Mouse (Mus musculus) stomach, embryonic 16.5 days (tissue): ENCODE measurements at regions not wholly inside any gene's neighbourhood (a gene's known extent, or its start where the extent isn't known, plus 50 kb on each side); places are given as distances from the start of the nearest gene placed in this dataset.

Source experiments
- ATAC-seq: fragments of 200-750 bp; cut with Nextera tagmentation; 2 replicates; pipeline ENCODE4 v1.8.0; 2017; ENCODE audit warnings: moderate number of reproducible peaks, moderate TSS enrichment; ENCODE audit not compliant: insufficient read depth, low FRiP score
- H3K27ac ChIP-seq: fragments of 300-500 bp; sonication (generic); 2 replicates; pipeline ENCODE4 v1.5.1; 2014; ENCODE audit warnings: low read length
- H3K27me3 ChIP-seq: fragments of 300-500 bp; sonication (generic); 2 replicates; pipeline ENCODE4 v1.6.1; 2014; ENCODE audit warnings: low read length, control low read depth, mixed read lengths; ENCODE audit not compliant: control insufficient read depth, insufficient read depth
- H3K36me3 ChIP-seq: fragments of 300-500 bp; sonication (generic); 2 replicates; pipeline ENCODE4 v1.6.1; 2014; ENCODE audit warnings: low read length; ENCODE audit not compliant: control insufficient read depth, insufficient read depth
- H3K4me1 ChIP-seq: fragments of 300-500 bp; sonication (generic); 2 replicates; pipeline ENCODE4 v1.6.1; 2014; ENCODE audit warnings: low read length, control low read depth, mixed read lengths; ENCODE audit not compliant: control insufficient read depth, insufficient read depth
- H3K4me2 ChIP-seq: fragments of 300-500 bp; sonication (generic); 2 replicates; pipeline ENCODE4 v1.6.1; 2014; ENCODE audit warnings: low read depth, low read length, mixed read lengths
- H3K4me3 ChIP-seq: fragments of 300-500 bp; sonication (generic); replicated peaks from 2 replicates; pipeline ENCODE4 v1.5.1; 2014; ENCODE audit warnings: mild to moderate bottlenecking, low read length
- H3K9ac ChIP-seq: fragments of 300-500 bp; sonication (generic); 2 replicates; pipeline ENCODE4 v1.6.1; 2014; ENCODE audit warnings: low read length
- H3K9me3 ChIP-seq: fragments of 300-500 bp; sonication (generic); replicated peaks from 2 replicates; pipeline ENCODE4 v1.6.1; 2016; ENCODE audit warnings: low read length, control low read depth; ENCODE audit not compliant: control insufficient read depth
- WGBS: fragments of 180-500 bp; shearing (Covaris S2); extraction: QIAGEN DNeasy Blood & Tissue Kit; methylation state at CpG from one replicate; pipeline ENCODE4 v1.1.7; 2014; 5-methylcytosine and 5-hydroxymethylcytosine counted together

- H3K36me3 ChIP-seq, result no peaks in the 10 kb centered on the region
- no peaks in the 10 kb centered on the region for H3K27me3 ChIP-seq
- H3K27ac ChIP-seq, result no peak overlapping the region
- no peak for ATAC-seq
- H3K9ac ChIP-seq, result no peak overlapping the region
- no peak overlapping the region for H3K4me2 ChIP-seq
- WGBS, result 43% methylated on average over 9 of the region's 9 CpGs
- H3K4me1 ChIP-seq, result no peaks in the 10 kb centered on the region
- no peak overlapping the region for H3K4me3 ChIP-seq
- H3K9me3 ChIP-seq, result no peaks in the 10 kb centered on the region; the same call in 1 of the 2 replicates
These were observed 273.4 kb downstream of the Kcnrg start for GRCm38 (mm10) chr14:61880514-61881259.

- Histone ChIP-seq H3K9ac (no peak overlapping the region), H3K27me3 (no peaks in the 10 kb centered on the region), H3K4me1 (no peaks in the 10 kb centered on the region), H3K4me2 (no peak overlapping the region), H3K4me3 (no peak overlapping the region), H3K27ac (no peak overlapping the region), H3K9me3 (no peaks in the 10 kb centered on the region; the same call in 1 of the 2 replicates), H3K36me3 (no peaks in the 10 kb centered on the region)
- WGBS, result 69% methylated on average over 6 of the region's 6 CpGs
- no peak for ATAC-seq
These were observed 278.2 kb downstream of the Kcnrg start for GRCm38 (mm10) chr14:61885241-61886015.

DNA sequence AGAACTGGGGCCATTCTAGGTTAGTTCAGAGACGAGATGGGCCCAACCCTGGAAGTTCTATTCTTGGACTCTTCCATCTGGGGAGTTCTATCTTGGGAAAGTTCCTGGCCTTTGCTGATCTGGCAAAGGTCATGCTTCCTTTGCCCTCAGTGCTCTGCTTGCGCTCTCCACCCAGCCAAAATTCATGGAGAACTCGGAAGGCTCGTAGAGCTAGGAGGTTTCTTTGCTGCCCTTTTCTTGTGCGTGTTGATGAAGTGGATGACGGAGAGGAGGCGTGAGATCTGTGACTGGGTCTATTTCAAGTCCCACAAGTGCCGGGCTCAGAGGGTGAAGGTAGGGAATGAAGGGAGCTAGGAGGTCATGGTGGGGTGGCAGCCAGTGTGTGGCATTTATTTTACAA lies 282.4 kb downstream of the Kcnrg start:
- H3K4me1 ChIP-seq, result no peaks in the 10 kb centered on the region
- no peak overlapping the region for H3K4me2 ChIP-seq
- WGBS, result 76% methylated on average over 8 of the region's 8 CpGs
- no peaks in the 10 kb centered on the region; the same call in 1 of the 2 replicates for H3K9me3 ChIP-seq
- H3K27me3 ChIP-seq, result no peaks in the 10 kb centered on the region
- no peak overlapping the region for H3K27ac ChIP-seq
- H3K36me3 ChIP-seq, result no peaks in the 10 kb centered on the region
- H3K4me3 ChIP-seq, result no peak overlapping the region
- no peak overlapping the region for H3K9ac ChIP-seq
- no peak for ATAC-seq

DNA sequence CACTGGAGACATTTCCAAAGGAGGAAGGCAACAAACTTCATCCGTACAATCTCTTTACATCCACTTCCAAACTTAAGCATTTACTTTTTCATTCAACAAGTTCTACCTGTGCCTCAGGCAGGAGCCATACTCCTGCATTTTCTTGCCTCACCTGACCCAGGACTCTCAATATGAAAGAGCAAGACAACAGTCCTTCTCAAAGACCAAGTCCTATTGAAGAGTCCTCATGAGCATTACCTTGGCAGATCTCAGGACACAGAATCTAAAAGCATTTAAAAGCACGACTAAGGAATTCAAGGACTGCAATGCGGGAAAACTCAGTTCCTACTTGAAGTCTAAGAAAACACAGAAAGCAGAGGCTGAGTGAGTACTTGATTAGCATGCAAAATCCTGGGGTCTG lies 286.5 kb downstream of the Kcnrg start:
- H3K27me3 ChIP-seq, result no peaks in the 10 kb centered on the region
- no peak overlapping the region for H3K27ac ChIP-seq
- no peak overlapping the region for H3K9ac ChIP-seq
- H3K4me1 ChIP-seq, result no peaks in the 10 kb centered on the region
- no peak for ATAC-seq
- H3K4me2 ChIP-seq, result no peak overlapping the region
- WGBS, result 79% methylated on average over 3 of the region's 3 CpGs
- no peak overlapping the region for H3K4me3 ChIP-seq
- H3K36me3 ChIP-seq, result no peaks in the 10 kb centered on the region
- no peaks in the 10 kb centered on the region for H3K9me3 ChIP-seq

DNA sequence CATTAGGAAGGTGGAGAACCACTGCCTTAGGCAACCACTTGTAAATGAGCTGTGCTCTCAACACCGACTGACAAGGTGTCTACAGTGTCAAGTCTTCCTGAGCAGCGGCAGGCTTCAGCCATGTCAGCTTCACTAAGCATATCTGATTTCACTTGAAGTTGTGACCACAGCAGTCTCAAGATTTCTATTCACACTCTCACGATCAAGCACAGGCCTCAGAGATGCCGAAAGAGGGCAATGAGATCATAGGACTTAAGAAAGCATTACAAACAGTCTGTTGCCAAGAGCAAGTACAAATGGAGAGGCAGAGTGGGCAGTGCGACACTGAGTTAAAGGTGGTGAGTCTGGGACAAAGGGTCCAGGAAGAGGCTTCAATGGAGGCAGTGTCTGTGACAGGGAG lies 289.6 kb downstream of the Kcnrg start:
- 82% methylated on average over 5 of the region's 5 CpGs for WGBS

GRCm38 (mm10) chr14:61898664-61899063 lies 291.4 kb downstream of the Kcnrg start:
- no peaks in the 10 kb centered on the region for H3K9me3 ChIP-seq
- no peaks in the 10 kb centered on the region for H3K36me3 ChIP-seq
- H3K9ac ChIP-seq, result no peak overlapping the region
- no peak overlapping the region for H3K27ac ChIP-seq
- no peak for ATAC-seq
- no peaks in the 10 kb centered on the region for H3K27me3 ChIP-seq
- H3K4me3 ChIP-seq, result no peak overlapping the region
- H3K4me1 ChIP-seq, result no peaks in the 10 kb centered on the region
- 84% methylated on average over 10 of the region's 10 CpGs for WGBS
- H3K4me2 ChIP-seq, result no peak overlapping the region

More for the DNA sequence above, 289.6 kb downstream of the Kcnrg start:
- Histone ChIP-seq H3K4me2 (no peak overlapping the region), H3K27me3 (no peaks in the 10 kb centered on the region), H3K36me3 (no peaks in the 10 kb centered on the region), H3K9ac (no peak overlapping the region), H3K4me1 (no peaks in the 10 kb centered on the region), H3K4me3 (no peak overlapping the region), H3K27ac (no peak overlapping the region), H3K9me3 (no peaks in the 10 kb centered on the region)
- ATAC-seq, result no peak

GRCm38 (mm10) chr14:61904426-61905124 lies 297.3 kb downstream of the Kcnrg start:
- no peak overlapping the region for H3K4me3 ChIP-seq
- H3K9me3 ChIP-seq, result no peaks in the 10 kb centered on the region
- ATAC-seq, result no peak
- no peaks in the 10 kb centered on the region for H3K27me3 ChIP-seq
- no peaks in the 10 kb centered on the region for H3K36me3 ChIP-seq
- H3K27ac ChIP-seq, result no peak overlapping the region
- no peaks in the 10 kb centered on the region for H3K4me1 ChIP-seq
- WGBS, result 70% methylated on average over 4 of the region's 4 CpGs
- no peak overlapping the region for H3K9ac ChIP-seq
- no peak overlapping the region for H3K4me2 ChIP-seq

DNA sequence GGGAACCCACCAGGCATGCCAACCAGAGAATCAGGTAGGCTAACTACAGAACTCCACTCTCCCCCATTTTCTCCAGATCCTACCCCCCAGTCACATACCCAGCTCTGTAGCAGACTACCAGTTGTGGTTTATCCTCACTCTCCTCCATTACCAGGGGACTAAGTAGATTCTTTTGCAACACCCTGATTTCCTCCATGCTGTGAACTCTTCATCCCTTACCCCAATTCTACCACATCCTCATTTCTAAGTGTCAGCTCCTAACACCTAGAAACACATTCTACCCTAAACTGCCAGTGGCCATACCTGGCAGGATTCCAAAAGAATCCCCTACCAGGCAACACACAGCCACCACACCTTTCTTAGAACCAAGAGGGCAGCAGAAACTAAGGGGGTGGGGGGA lies 310.9 kb downstream of the Kcnrg start:
- Histone ChIP-seq H3K9me3 (no peaks in the 10 kb centered on the region), H3K27me3 (no peaks in the 10 kb centered on the region), H3K4me3 (no peak overlapping the region), H3K4me2 (no peak overlapping the region), H3K27ac (no peak overlapping the region), H3K4me1 (no peaks in the 10 kb centered on the region), H3K36me3 (no peaks in the 10 kb centered on the region), H3K9ac (no peak overlapping the region)
- ATAC-seq, result no peak

DNA sequence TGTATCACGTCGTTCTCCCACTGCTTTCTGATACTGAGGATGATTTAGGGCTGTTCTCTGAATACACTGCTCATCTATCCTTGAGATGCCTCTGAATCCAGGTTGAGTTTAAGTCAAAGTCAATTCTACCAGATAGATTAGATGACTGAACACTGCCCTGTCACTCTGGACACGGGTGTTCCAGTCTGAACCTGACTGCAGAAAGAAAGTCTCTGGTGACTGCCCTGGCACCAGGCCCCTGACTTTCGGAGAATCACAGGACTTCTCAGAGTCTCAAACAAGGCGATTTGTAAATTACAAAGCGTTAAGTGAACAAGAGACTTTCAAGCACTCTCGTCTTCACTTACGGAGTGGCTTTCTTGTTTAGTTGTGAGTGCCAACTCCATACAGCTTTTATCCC lies 324.6 kb downstream of the Kcnrg start:
- Histone ChIP-seq H3K4me2 (no peak overlapping the region), H3K9me3 (no peaks in the 10 kb centered on the region), H3K27ac (no peak overlapping the region), H3K4me3 (no peak overlapping the region), H3K4me1 (no peaks in the 10 kb centered on the region), H3K27me3 (no peaks in the 10 kb centered on the region), H3K36me3 (no peaks in the 10 kb centered on the region), H3K9ac (no peak overlapping the region)
- ATAC-seq, result no peak
- WGBS, result 79% methylated on average over 8 of the region's 8 CpGs
